Mouse (Mus musculus): ENCODE measurements around the gene Celf2. TPM values are rescaled to one million over a fixed set of nuclear protein-coding genes. Genes with fewer than 3 reads are reported as not detected.

Celf2 gene
- total RNA-seq, 2 experiments from 2014 or later = 53.5 to 58.8 TPM

DNA sequence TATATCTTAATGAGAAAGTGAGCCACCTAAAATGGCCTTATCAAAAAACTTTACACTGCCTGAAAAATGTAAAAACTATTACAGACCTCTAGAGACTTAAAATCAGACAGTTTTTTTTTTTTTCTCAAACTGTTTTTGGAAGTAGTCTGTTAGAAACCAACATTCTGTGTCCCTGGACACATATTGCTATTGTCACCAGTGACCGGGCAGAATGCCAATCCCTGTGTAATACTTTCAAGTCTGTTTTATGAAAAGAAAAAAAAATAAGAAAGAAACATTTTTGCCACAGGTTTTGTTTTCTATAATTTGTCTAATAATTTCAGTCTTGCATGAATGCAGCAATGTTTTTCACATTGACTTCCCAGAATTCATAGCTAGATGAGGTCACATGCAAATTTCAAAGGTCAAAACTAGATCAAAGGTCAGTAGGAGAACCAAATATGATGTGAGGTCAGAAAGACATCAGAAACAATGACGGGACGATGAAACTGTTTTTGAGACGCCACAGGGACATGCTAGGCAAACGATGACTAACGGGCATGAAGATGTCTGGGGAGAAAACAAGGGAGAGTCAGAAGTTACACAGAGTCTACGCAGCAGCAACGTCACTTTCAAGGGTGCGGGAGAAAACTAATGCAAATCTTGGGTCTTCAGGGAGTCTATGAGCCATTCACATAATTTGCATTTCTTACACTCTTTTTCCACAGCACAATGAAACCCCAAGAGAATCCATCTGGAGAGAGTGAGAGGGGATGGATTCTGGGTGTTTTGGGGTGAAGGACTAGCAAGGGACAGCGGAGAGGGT lies 964.0 kb downstream of the Celf2 start:
- DNase-seq = no peak

DNA sequence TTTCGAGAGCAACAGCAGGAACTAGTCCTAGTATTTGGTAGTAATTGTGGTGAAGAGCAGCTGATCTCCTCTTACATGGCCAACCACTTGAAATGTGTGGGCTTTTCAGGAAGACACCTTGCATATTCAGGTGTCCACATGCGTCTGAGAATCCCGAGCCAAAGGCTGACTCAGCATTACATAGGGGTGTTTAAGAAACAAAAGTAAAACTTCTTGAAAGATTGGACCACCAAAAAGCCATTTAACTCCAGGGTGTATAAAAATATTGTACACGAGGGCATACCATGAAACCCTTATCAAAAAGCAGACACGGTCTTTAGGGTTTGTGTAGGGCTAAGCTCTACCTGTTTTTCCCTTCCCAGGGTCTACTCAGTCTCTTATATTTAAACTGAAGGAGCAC lies 965.7 kb downstream of the Celf2 start:
- DNase-seq = no peak

GRCm38 (mm10) chr2:6542556-6543180 lies 966.7 kb downstream of the Celf2 start:
- no peak for DNase-seq

- DNase-seq = no peak
These were observed 968.5 kb downstream of the Celf2 start for GRCm38 (mm10) chr2:6540825-6541224.

DNA sequence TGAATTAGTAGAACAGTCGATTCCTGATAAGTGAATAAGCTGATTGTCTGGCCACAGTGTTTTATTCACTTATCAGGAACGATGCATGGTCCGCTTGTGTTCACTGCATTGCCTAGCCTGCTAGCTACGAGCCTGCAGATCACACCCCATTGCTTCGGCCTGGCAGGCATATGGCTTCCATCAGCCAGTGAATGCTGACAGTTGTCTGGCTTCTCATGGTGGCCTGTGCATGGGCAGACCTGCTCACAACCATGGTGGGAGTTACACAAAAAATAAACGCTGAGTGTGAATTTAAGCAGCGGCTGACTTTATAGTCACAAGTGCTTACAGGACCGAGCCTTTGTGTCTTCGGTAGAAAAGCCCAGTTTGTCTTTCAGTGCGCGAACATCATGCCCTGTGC lies 969.3 kb downstream of the Celf2 start:
- DNase-seq = no peak

DNA sequence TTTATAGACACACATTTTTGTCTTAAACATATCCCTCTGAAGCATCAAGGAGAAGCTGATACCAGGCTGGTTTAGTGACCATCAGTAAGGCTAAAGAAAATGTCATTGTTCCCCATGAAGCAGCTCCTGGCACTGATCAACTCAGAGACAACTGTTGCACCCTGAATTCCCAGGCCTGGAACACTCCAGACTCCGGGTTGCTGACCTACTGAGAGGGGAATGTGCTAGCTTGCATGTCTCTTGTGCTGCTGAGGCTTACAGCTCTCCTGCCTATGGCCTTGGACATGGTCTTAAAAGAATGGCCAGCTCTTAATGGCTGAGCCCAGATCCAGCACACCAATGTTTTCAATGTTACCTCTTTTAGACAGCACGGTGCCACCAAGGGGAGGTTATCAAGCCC lies 970.9 kb downstream of the Celf2 start:
- no peak for DNase-seq

GRCm38 (mm10) chr2:6538031-6538430 lies 971.3 kb downstream of the Celf2 start:
- no peak for DNase-seq

- no peak for DNase-seq
These were observed 972.0 kb downstream of the Celf2 start for GRCm38 (mm10) chr2:6537326-6537725.

- no peak for DNase-seq
These were observed 973.0 kb downstream of the Celf2 start for GRCm38 (mm10) chr2:6536372-6536771.

DNA sequence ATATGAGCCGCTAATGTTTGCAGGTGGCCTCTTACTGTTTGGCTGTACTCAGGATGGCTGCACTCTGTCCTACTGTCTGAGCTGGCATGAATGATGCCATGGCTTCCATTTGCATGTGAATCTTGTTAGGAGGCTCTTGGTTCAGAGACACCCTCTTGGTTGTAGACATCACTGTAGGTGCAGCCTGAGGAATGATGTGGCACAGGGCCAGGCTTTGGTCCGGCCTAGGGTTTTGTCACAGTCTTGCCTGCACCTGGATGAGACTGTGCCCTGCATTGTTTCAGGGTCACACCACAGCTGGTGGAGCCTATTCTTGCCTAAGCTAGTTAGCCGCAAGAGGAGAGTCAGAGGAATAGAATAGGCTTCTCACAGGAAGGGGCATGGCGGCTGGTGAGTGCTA lies 977.0 kb downstream of the Celf2 start:
- DNase-seq = no peak

DNA sequence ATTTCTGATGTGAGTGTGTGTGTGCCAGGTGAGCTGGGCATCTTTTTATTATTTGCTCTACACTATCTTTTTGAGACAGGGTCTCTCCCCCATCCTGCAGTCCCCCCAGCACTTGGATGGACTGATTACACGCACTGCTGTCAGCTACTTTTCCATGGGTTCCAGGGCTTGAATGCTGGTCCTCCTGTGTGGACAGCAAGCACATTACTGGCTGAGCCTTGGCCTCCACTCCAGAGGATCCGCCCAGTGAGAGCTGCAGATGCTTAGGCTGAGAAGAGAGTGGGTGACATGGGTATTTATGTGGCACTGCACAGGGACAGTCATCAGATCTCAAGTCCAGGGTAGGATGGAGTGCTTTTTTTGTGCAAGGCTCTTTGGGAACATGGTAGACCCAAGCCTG lies 981.3 kb downstream of the Celf2 start:
- DNase-seq = no peak

- no peak for DNase-seq
These were observed 982.5 kb downstream of the Celf2 start for GRCm38 (mm10) chr2:6526825-6527224.

DNA sequence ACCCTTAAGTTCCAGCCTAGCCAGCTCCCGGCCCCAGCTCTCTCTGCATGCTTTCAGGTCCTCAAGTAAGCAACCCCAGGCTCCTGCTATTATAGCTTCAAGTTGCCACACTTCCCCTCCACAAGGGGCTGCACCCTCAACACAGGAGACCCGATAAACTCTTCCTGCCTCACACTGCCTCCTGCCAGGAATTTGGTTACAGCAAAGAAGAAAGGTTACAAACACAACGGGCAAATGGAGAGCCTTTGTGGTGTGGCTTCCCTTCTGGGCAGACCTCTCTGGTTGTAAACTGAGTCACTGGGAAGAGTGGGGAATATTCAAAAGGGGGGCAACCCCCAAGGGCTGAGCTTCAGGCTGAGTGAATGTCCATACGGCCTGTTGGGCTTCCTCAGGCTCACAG lies 983.1 kb downstream of the Celf2 start:
- no peak for DNase-seq

- DNase-seq = no peak
These were observed 985.5 kb downstream of the Celf2 start for GRCm38 (mm10) chr2:6523924-6524300.

DNA sequence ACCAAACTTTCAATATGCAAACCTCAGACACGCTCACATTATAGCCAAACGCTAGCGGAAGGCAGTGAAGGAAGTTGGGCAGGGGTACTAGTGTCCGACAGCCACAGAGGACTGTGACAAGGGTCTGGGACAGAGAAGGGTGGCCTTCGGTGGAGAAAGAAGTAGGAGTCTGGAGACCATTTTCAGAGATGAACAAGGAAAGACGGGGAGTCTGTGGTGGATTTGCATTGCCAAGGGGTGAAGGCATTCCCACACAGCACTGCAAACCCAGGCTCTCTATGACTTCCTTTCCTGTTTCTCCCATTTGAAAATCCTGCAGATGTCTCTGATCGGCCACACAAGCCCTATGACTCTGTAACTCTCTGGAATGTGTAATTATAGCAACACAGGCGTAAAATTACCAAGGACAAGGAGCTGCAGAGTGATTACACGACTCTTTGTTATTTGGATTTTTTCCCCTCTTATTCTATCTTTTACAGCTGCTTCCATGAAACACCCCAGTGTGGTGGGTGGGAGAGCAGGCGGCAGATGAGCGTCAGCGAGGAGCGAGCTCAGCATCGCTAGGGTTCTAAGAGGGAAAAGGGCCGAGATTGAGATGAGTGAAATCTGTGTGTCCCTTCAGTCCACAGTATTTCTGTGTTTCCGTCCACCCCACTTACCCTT lies 986.0 kb downstream of the Celf2 start:
- DNase-seq = no peak

DNA sequence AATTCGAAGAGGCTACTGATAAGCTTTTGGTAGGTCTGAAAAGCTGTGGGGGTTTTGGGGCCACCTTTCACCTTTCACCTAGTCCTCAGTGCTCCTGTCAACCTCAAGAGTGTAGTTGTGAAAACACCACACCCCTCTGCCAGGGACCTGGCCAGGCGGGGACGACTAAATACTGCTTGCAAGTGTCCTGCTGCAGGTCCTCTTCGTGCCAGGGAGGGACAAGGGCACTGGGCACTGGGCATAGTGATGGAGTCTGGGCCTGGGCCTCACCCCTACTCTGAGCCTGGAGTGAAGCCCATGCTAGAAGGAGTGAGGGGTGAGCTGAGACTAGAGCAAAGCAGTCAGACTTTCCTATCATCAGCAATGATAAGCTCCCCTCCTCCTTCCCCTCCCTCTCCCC lies 987.0 kb downstream of the Celf2 start:
- no peak for DNase-seq

- no peak for DNase-seq
These were observed 996.2 kb downstream of the Celf2 start for GRCm38 (mm10) chr2:6513176-6513575.

DNA sequence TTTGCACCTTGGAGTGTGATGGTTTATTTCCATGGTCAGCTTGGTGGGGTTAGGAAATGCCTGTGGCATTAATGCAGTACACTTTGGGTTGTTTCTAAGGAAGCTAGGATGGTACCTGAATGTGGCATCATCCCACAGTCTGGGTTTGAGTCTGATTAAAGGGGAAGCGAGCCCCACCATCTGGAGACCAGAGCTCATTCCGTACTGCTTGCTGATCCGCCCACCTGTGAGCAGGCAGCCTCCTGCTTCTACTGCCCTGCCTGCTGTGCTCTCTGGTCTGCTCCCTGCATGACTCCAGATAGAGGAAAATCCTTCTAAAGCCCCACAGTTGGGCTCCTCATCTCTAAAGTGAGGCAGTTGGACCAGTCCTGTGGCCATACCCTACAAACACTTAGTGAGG lies 1002.3 kb downstream of the Celf2 start:
- DNase-seq = no peak

DNA sequence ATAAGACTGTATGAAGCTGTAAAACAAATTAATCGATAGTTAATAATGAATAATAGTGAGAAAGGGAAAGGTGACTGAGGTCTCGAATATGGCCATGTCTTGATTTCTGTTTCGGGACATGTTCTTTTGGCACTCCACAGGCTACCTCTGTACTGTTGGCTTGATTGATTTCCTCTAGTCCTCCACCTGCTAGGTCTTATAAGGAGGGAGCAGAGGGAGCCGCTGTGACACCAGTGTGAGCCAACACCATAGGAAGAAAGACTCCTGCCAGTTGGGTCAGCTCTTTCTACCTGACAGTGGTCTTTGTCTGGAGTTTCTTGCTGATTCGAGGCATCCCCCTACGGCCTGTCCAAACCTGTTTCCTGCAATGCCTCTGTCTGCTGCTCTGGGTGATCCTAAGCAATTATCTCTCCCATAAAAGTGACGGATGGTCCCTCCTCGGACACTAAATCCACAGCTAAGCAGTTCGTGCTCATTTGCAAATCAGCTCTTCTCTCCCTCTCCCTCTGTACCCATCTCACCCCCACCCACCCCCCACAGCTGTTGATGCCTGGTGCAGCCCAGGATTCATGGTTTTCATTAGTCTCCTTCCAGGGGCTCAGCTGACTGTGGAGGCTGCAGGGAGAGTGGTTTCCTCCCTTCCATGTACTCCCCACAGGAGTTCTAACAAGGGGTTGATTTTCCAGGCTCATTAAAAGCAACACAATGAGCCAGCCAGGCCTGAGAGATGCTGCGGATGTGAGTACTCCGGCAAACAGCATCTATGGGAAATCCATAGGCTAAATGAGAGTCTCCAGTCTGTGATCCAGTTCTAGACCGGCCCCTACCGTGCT lies 1003.2 kb downstream of the Celf2 start:
- DNase-seq = no peak

DNA sequence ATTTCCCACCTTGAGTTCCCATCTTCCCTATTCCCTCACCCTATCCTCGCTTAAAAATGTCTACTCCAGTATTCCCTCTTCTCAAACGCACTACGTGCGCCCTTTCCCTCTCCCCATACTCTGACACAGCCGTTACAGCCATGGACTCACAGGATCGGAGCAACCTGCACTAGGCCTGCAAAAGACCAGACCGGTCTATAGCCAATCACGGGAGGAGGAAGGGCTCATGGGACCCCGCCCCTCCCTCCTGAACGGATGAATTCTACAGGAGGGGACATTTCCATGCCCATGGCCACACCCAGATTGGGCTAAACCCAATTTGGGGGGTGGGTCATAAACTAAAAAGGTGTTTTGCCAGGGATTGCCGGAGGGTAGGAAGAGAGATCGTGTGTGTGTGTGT lies 1003.8 kb downstream of the Celf2 start:
- no peak for DNase-seq

DNA sequence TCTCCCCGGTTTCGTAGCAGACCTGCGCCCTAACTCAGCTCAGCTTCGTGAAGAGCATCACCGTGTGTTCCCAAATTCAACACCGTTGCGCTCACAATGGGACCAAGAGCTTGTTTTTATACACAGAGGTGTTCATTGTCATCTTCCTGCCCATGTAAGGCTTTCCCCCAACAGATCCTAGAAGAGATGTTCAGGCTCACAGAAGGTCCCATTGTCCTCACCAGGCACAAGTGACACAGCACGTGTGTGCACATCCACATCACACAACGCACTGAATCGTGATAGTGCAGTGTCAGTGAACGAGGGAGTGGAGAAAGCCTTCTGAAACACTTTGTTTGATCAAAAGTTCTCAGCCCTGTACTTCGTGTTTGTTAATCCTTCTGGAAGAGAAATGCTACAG lies 1011.3 kb downstream of the Celf2 start:
- DNase-seq = no peak

DNA sequence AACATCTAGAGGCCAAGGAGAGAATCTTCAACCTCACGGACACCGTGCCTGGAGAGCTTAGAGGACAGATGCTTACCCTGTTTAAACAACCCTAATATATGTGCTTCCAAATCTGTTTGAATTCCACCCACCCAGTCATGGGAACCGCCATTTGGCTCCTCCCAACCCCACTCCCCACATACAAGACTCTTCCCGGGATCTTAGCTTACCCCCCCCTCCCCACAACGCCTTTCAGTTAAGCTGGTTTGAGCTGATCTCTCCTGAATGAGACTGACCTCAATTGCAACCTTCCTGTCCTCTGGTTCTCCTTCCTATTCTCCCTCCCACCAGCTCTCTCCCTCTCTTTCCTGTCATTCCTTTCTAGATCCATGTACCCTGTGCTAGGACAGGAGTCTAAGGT lies 1011.7 kb downstream of the Celf2 start:
- DNase-seq = no peak

DNA sequence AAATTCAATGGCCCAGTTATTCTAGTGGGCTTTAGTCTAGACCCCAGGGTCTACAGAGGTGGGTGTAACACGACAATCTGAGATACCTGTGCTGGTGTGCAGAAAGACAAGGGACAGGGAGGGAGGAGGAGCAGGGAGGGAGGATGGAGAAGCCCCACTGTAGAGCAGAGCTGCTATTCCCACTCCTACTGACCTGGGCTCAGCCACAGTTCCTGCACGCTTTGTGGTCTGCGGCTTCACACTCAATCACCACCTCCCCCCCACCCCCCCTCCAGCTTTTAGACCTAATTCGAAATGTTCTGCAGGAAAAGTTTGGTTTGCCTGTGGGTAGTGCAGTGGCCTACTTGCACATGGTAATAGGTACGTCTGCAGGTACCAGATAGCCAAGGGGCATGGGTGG lies 1015.5 kb downstream of the Celf2 start:
- DNase-seq = no peak

All from gastrocnemius, postnatal 25 days (tissue).